In genomic region chr3:51673408-51674086, GRCm38 (mm10) we compare ENCODE assay signal across 8 mouse cellular contexts. TPM values are rescaled to one million over a fixed set of nuclear protein-coding genes. Genes with fewer than 3 reads are reported as not detected.
DNase-seq lines count a peak whose midpoint lies in the region; ATAC-seq and TF ChIP-seq lines count a peak whose summit lies in the region.

No protein-coding gene starts in this region.

- H3K36me3 ChIP-seq in midbrain, embryonic 13.5 days: no peaks in the 10 kb centered on the region
- H3K36me3 ChIP-seq in midbrain, embryonic 16.5 days (ENCODE audit: control insufficient read depth, insufficient read depth, low read length): no peaks in the 10 kb centered on the region
- H3K36me3 ChIP-seq in hindbrain, embryonic 12.5 days: no peaks in the 10 kb centered on the region
- no peaks in the 10 kb centered on the region for H3K36me3 ChIP-seq in midbrain, embryonic 14.5 days (ENCODE audit: control insufficient read depth, insufficient read depth, low read length)

- H3K4me2 ChIP-seq in midbrain, embryonic 13.5 days (replicated peaks): no peak overlapping the region
- no peak overlapping the region for H3K4me2 ChIP-seq in midbrain, embryonic 16.5 days (ENCODE audit: low read length)
- H3K4me2 ChIP-seq in hindbrain, embryonic 12.5 days (replicated peaks): no peak overlapping the region
- H3K4me2 ChIP-seq in midbrain, embryonic 14.5 days (ENCODE audit: low read length): no peak overlapping the region

- 0 out of 2 replicates have a peak, but pooled peaks have one; percentile 34 for ATAC-seq in midbrain, embryonic 13.5 days
- no peak for ATAC-seq in midbrain, embryonic 16.5 days
- ATAC-seq in hindbrain, embryonic 12.5 days (ENCODE audit: low FRiP score): 0 out of 2 replicates have a peak, but pooled peaks have one; percentile 35
- ATAC-seq in midbrain, embryonic 14.5 days (ENCODE audit: low FRiP score, low TSS enrichment): no peak

- H3K9me3 ChIP-seq in midbrain, embryonic 13.5 days: no peaks in the 10 kb centered on the region
- no peaks in the 10 kb centered on the region for H3K9me3 ChIP-seq in midbrain, embryonic 16.5 days (replicated peaks; ENCODE audit: control insufficient read depth, low read length, poor library complexity, severe bottlenecking)
- H3K9me3 ChIP-seq in hindbrain, embryonic 12.5 days (replicated peaks): no peaks in the 10 kb centered on the region
- H3K9me3 ChIP-seq in midbrain, embryonic 14.5 days (ENCODE audit: control insufficient read depth, low read length): no peaks in the 10 kb centered on the region

- peak; percentile 71 to 84 for DNase-seq in adrenal gland, postnatal 36 days
- DNase-seq in frontal cortex, postnatal 36 days (ENCODE audit: low spot score in 2 of 2): peak; percentile 21 to 26
- peak; percentile 23 to 28 for DNase-seq in left cerebral cortex, adult 2 months (ENCODE audit: extremely low spot score in 1 of 2, low spot score in 2 of 2)
- DNase-seq in midbrain, embryonic 14.5 days: peak; percentile 40
- DNase-seq in urinary bladder, postnatal 25 days (ENCODE audit: low spot score): peak; percentile 63

- WGBS in midbrain, embryonic 13.5 days: 75% methylated on average over 21 of the region's 21 CpGs
- 78% methylated on average over 21 of the region's 21 CpGs for WGBS in midbrain, embryonic 16.5 days
- WGBS in hindbrain, embryonic 12.5 days: 72% methylated on average over 21 of the region's 21 CpGs
- WGBS in midbrain, embryonic 14.5 days: 73% methylated on average over 21 of the region's 21 CpGs

- H3K4me3 ChIP-seq in midbrain, embryonic 13.5 days (replicated peaks): no peak overlapping the region
- no peak overlapping the region for H3K4me3 ChIP-seq in midbrain, embryonic 16.5 days (ENCODE audit: low read depth, low read length)
- H3K4me3 ChIP-seq in hindbrain, embryonic 12.5 days: no peak overlapping the region
- no peak overlapping the region for H3K4me3 ChIP-seq in left cerebral cortex, adult 2 months
- H3K4me3 ChIP-seq in midbrain, embryonic 14.5 days (replicated peaks; ENCODE audit: low read depth, low read length): no peak overlapping the region

- TF ChIP-seq CTCF in left cerebral cortex, adult 2 months (IDR thresholded peaks at IDR 0.05): peak; percentile 66

- no peak overlapping the region for H3K9ac ChIP-seq in midbrain, embryonic 13.5 days (replicated peaks)
- H3K9ac ChIP-seq in midbrain, embryonic 16.5 days (ENCODE audit: low read depth, low read length): no peak overlapping the region
- H3K9ac ChIP-seq in hindbrain, embryonic 12.5 days: no peak overlapping the region
- H3K9ac ChIP-seq in midbrain, embryonic 14.5 days (replicated peaks; ENCODE audit: low read length): no peak overlapping the region

- H3K27me3 ChIP-seq in midbrain, embryonic 13.5 days: no peaks in the 10 kb centered on the region
- H3K27me3 ChIP-seq in midbrain, embryonic 16.5 days (ENCODE audit: control insufficient read depth, insufficient read depth, low read depth, low read length): no peaks in the 10 kb centered on the region
- H3K27me3 ChIP-seq in hindbrain, embryonic 12.5 days: no peaks in the 10 kb centered on the region; the same call in 1 of the 2 replicates
- H3K27me3 ChIP-seq in midbrain, embryonic 14.5 days (ENCODE audit: control insufficient read depth, insufficient read depth, low read length): no peaks in the 10 kb centered on the region

- H3K4me1 ChIP-seq in midbrain, embryonic 13.5 days (replicated peaks): no peaks in the 10 kb centered on the region
- no peaks in the 10 kb centered on the region for H3K4me1 ChIP-seq in midbrain, embryonic 16.5 days (ENCODE audit: control insufficient read depth, insufficient read depth, low read length)
- peaks cover 6% of the 10 kb centered on the region for H3K4me1 ChIP-seq in hindbrain, embryonic 12.5 days
- H3K4me1 ChIP-seq in midbrain, embryonic 14.5 days (ENCODE audit: control insufficient read depth, insufficient read depth, low read length): no peaks in the 10 kb centered on the region

- intact Hi-C loops in left cerebral cortex, adult 2 months (cut with DNase I): no loop called here

- H3K27ac ChIP-seq in midbrain, embryonic 13.5 days: no peak overlapping the region
- H3K27ac ChIP-seq in midbrain, embryonic 16.5 days (ENCODE audit: low read length): no peak overlapping the region
- no peak overlapping the region for H3K27ac ChIP-seq in hindbrain, embryonic 12.5 days
- H3K27ac ChIP-seq in left cerebral cortex, adult 2 months: no peak overlapping the region
- no peak overlapping the region for H3K27ac ChIP-seq in midbrain, embryonic 14.5 days (replicated peaks; ENCODE audit: low read depth, low read length)

RNA-seq across cellular contexts. Expression of gene Mgst2, which starts 13.4 kb away (rescaled TPM):
- 0.44 and 1.1 TPM in 2 replicates for polyA plus RNA-seq in midbrain, embryonic 13.5 days (2015; fragmentation: Nextera tagmentation; extraction: Ambion mirVana)
- 0.66 and 0.94 TPM in 2 replicates for polyA plus RNA-seq in midbrain, embryonic 16.5 days (2015; fragmentation: Nextera tagmentation; extraction: Ambion mirVana)
- total RNA-seq in adrenal gland, postnatal 36 days (2021): 100 to 1,000 TPM; 162 to 243 TPM
- polyA plus RNA-seq in hindbrain, embryonic 12.5 days (2016; fragmentation: Nextera tagmentation; extraction: Ambion mirVana): 0.58 and 1.3 TPM in 2 replicates
- not detected for total RNA-seq in left cerebral cortex, adult 2 months (2021)
- polyA plus RNA-seq in midbrain, embryonic 14.5 days (2014; fragmentation: Nextera tagmentation; extraction: Ambion mirVana): 0.46 and 0.86 TPM in 2 replicates

Comparison
In these comparisons a context has a peak if more than half of its experiments do, and no peak if none do; other contexts are left out.
1. ATAC-seq: peak in midbrain, embryonic 13.5 days (single experiment) and hindbrain, embryonic 12.5 days (single experiment); none in midbrain, embryonic 16.5 days (single experiment) and midbrain, embryonic 14.5 days (single experiment).
2. DNase-seq: peak in every context shown above with its lines; median percentile 78 in adrenal gland, postnatal 36 days; 63 in urinary bladder, postnatal 25 days; 40 in midbrain, embryonic 14.5 days; 26 in left cerebral cortex, adult 2 months; 24 in frontal cortex, postnatal 36 days.